Mouse (Mus musculus): ENCODE measurements around the gene Col27a1.

The Col27a1 gene

GRCm38 (mm10) chr4:63225373-63225772, 11.6 kb downstream of the Col27a1 start:
- in situ Hi-C loops (cut with MboI), result no loop called here

DNA sequence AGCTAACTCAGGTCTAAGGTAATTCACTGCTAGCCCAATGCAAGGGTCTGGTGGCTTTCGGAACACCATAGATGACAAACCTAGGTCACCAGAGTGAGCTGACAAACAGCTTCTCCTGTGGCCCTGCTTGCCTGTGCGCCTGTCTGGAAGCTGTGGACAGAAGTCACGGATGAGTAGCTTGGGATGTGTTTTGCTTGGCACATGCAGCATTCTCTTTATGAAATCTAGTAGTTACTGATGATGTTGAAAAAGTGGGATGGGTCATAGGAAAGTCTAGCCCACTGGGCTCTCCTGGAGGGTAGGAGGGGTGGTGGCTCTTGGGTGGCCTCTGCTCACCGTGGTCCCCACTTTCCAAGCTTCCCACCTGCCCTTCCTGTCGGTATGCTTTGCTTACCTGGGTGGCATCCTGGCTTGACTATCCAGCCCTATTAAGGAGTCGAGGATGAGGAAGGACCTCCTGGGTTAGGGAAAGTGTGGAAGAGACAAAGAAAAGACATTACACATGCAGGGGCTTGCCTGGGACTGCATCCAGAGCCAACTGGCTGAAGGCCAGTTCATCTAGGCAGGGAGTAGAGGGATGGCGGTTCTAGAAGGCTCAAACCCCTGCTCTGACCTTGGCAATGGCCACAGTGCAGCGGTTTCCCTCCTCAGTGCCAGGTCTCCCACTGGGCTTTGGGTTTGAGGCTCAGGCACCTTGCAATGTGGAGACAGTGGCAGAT, 12.5 kb downstream of the Col27a1 start:
- in situ Hi-C loops (cut with MboI), result no loop called here

DNA sequence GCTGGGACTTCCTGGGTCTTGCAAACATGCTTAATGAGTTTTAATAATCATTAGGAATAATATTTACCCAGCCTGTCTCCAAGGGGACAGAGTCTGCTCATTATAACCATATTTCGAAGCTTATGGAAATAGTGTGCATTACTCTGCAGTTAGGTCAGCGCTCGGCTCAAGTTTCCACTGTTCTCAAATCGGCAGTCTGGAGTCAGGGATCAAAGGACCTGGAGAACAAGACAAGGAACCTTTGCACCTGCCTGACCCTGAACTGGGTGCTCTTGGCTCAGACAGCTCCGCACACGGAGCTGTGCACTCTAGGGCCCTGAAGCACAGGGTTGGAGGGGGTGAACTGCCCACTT, 13.1 kb downstream of the Col27a1 start:
- in situ Hi-C loops (cut with MboI), result no loop called here

GRCm38 (mm10) chr4:63228943-63229342, 15.1 kb downstream of the Col27a1 start:
- in situ Hi-C loops (cut with MboI), result no loop called here

DNA sequence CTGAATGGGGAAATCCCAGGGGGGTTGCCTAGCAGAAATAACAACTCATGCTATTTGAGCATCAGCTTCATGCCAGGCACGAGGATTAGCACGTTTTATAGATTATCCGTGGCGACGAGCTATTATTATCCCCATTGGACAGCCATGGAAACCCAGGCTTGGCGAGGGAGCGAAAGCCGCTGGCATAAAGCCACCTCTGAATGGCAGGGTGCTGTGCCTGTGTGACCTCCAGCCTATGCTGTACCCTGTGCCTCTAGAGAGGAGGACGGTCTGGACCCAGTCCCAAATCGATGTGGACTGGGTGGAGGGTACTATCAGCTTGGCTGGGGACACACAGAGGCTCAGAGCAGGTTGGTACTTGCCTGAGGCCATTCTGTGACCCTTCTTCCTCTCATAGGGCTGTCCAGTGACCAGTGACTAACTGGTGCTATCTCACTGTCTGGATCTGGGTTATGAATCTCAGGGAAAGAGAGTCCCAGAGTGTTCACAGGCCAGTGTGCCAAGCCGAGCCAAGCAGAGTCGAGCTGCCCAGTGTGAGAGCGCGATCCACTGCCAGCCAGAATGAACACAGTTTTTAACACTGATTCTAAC, 16.3 kb downstream of the Col27a1 start:
- in situ Hi-C loops (cut with MboI), result no loop called here

- in situ Hi-C loops (cut with MboI), result no loop called here
Measured at GRCm38 (mm10) chr4:63231121-63231520, 17.3 kb downstream of the Col27a1 start.

DNA sequence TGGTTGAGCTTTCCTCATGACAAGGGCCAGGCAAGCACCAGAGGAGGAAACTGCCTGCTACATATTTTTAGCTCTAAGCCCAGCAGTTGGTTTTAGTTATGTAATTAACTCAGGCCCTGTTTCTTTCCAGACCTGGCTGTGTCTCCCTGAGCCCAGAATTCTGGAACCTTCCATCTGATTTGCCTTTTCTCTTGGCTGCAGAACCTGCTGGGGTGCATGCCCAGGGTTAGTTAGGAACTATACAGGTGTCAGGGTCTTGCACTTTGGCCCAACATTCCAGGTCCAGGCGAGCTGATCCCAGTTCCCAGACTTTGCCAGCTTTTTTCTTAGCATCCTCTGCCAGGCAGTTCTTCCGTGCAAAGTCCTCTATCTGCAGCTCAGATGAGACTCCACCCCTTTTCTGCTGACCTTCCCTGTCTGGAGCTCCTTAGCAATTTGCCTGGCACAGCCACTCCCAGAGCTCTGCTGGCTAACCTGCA, 18.8 kb downstream of the Col27a1 start:
- in situ Hi-C loops (cut with MboI), result no loop called here

GRCm38 (mm10) chr4:63233557-63234452, 20.0 kb downstream of the Col27a1 start:
- in situ Hi-C loops (cut with MboI), result no loop called here

- in situ Hi-C loops (cut with MboI), result no loop called here
Measured at GRCm38 (mm10) chr4:63234852-63235251, 21.0 kb downstream of the Col27a1 start.

- in situ Hi-C loops (cut with MboI), result no loop called here
Measured at GRCm38 (mm10) chr4:63236235-63236634, 22.4 kb downstream of the Col27a1 start.

- in situ Hi-C loops (cut with MboI), result no loop called here
Measured at GRCm38 (mm10) chr4:63237225-63237624, 23.4 kb downstream of the Col27a1 start.

- in situ Hi-C loops (cut with MboI), result no loop called here
Measured at GRCm38 (mm10) chr4:63238141-63238540, 24.3 kb downstream of the Col27a1 start.

- in situ Hi-C loops (cut with MboI), result no loop called here
Measured at GRCm38 (mm10) chr4:63238722-63239121, 24.9 kb downstream of the Col27a1 start.

- in situ Hi-C loops (cut with MboI), result no loop called here
Measured at GRCm38 (mm10) chr4:63241031-63241430, 27.2 kb downstream of the Col27a1 start.

GRCm38 (mm10) chr4:63247991-63248390, 34.2 kb downstream of the Col27a1 start:
- in situ Hi-C loops (cut with MboI), result no loop called here

- in situ Hi-C loops (cut with MboI), result no loop called here
Measured at GRCm38 (mm10) chr4:63248951-63249350, 35.1 kb downstream of the Col27a1 start.

GRCm38 (mm10) chr4:63251760-63252159, 38.0 kb downstream of the Col27a1 start:
- in situ Hi-C loops (cut with MboI), result no loop called here

- in situ Hi-C loops (cut with MboI), result no loop called here
Measured at GRCm38 (mm10) chr4:63253716-63254115, 39.9 kb downstream of the Col27a1 start.

DNA sequence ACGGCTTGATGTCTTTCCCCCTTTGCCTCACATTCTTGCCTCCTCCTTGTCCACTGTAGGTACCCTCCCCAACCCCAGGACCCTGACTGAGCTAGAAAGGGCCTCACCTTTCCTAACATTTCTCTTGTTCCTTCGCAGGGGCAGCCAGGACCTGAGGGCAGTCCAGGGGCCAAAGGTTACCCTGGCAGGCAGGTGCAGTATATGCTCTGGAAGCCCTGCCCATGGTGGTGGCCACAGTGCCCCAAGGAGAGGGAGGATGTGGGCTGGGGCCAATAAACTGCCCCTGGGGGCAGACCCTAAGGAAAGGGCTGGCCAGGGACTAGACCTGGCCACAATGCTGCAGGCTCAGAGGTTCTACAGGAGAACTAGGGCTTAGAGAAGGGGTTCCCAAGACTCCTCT, 40.3 kb downstream of the Col27a1 start:
- in situ Hi-C loops (cut with MboI), result no loop called here

- in situ Hi-C loops (cut with MboI), result no loop called here
Measured at GRCm38 (mm10) chr4:63256371-63256770, 42.6 kb downstream of the Col27a1 start.

- in situ Hi-C loops (cut with MboI), result no loop called here
Measured at GRCm38 (mm10) chr4:63257346-63257745, 43.5 kb downstream of the Col27a1 start.

DNA sequence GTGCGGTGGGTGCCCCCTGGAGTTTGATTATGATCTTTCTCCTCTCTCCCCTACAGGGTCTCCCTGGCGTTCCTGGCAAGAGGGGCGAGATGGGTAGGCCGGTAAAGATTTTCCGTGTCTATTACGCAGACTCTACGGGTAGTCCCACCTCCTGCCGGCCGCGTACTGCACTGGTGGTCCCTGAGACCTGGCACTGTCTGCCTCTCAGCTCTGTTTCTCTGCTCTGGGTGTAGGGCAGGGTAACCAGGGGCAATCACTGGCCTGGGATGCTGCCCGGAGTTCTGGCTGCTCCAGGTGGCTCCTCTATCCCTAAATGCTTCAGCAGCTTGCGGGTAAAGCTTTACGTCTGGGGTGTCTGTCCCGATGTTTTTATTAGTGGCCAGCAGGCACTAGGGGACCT, 44.3 kb downstream of the Col27a1 start:
- in situ Hi-C loops (cut with MboI), result no loop called here

DNA sequence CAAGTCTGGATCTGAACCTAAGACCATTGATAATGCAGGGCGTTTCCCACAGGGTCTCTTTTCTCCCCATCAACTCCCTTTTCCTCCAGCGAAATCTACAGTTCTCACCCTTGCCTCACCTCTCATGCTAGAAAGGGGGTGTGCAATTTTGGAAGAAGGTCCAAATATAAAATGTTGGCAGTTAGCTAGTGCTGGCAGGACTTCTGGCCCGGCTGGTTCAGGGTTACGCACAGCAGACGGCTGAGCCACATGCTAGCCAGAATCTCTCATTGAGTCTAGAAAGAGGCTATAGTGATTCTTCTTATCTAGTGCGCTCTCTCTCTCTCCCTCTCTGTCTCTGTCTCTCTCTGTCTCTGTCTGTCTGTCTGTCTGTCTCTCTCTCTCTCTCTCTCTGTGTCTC, 45.3 kb downstream of the Col27a1 start:
- in situ Hi-C loops (cut with MboI), result no loop called here

Measured in mature B cell (primary cell).